Mouse (Mus musculus) gastrocnemius, postnatal 36 days (tissue): ENCODE measurements around the gene Slc38a8. TPM values are rescaled to one million over a fixed set of nuclear protein-coding genes. Genes with fewer than 3 reads are reported as not detected.

Experiments
- DNase-seq, 2 experiments: peaks; one replicate each; pipeline ENCODE4 v3.0.0; 2022
- intact Hi-C: fragments of 180-260 bp; cut with DNase I; formaldehyde crosslinking; loops from one replicate; pipeline ENCODE4 v1.15.1; 2025
- total RNA-seq, 2 experiments: library from RNA; stranded (reverse); gene quantifications; 2 replicates each; pipeline ENCODE4 v1.2.3; 2021

The Slc38a8 gene
- total RNA-seq, 2 experiments from 2014 or later = not detected

DNA sequence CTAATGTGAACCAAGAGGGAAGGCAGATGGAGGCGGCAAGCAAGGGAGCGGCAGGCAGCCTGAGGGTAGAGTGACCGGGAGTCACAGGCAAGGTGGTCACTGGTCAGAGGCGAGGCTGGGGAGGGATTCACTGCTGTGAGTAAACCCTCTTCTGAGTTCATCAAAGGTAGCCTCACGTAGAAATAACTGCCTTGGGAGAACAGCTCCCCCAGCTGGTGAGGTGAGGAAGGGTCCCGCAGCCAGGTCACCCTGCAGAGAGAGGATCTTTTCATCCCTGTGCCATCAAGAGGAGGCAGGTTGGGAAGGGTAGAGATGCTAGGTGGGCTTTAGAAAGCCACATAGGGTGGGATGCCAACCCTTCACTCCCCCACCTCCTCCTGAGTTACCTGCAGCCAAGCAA lies 4.7 kb downstream of the Slc38a8 start:
- intact Hi-C loops = loop anchor here (1.0 to 2.0 kb wide), 2 partner anchors 51 to 84 kb away; partner anchors contain the start of gene Necab2
- DNase-seq = peak in 1 of 2 experiments; percentile 33

- intact Hi-C loops = no loop called here
- DNase-seq = no peak
Measured at GRCm38 (mm10) chr8:119487093-119487492, 14.4 kb downstream of the Slc38a8 start.

DNA sequence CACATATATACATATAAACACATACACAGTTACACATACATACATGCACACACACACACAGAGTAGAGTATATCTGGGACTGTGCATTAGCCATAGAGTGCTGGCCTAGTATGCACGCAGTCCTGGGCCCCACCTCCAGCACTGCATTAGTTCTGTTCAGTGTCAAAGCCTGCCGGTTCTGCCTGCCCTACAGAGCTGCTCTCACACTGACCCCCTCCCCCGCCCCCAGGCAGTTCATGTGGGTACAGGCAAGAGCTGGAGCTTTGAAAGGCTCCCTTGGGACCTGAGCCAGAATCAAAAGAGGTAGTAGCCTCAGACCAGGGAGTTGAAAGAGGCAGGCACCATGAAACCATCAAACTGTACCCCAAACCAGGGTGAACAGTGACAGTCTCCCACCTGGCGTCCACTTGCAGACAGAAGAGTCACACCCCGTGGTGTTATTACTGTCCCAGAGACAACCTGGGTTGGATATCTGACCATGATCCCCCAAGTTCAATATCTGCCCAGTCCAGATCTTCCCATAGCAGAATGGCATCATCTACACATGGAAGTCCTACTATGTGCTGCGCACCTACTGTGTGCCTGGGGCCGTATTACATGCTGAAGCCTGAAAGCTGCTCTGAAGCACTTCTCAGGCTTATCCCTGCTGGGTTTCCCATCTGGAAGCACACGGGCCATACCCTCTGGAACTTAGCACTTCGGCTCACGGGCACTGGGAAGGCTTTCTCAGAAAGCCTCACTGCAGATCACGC lies 17.2 kb downstream of the Slc38a8 start:
- intact Hi-C loops = no loop called here
- no peak for DNase-seq

- no peak for DNase-seq
- intact Hi-C loops = no loop called here
Measured at GRCm38 (mm10) chr8:119478684-119479083, 22.8 kb downstream of the Slc38a8 start.

GRCm38 (mm10) chr8:119468091-119468490 lies 33.4 kb downstream of the Slc38a8 start:
- no peak for DNase-seq
- intact Hi-C loops = no loop called here

DNA sequence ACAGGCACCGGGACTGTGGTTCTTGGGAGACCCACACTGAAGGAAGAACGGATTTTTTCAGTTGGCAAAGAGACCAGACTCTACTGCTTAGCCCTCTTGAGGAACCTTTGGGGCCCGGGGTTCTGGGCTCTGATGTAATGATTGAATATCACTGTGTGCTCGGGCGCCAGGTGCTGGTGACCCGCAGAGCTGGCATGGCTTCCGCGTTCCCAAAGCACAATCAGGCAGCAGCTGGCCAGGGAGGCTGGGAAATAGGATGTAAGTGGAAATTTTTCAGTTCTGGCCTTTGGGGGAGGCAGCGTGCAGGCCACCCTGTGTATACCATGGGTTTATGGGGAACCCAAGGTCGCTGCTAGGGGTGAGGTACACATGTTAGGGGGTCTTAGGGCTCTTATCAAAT lies 34.7 kb downstream of the Slc38a8 start:
- intact Hi-C loops = no loop called here

GRCm38 (mm10) chr8:119466105-119466504 lies 35.4 kb downstream of the Slc38a8 start:
- intact Hi-C loops = no loop called here
- DNase-seq = no peak

More for the DNA sequence above, 34.7 kb downstream of the Slc38a8 start:
- DNase-seq = no peak

GRCm38 (mm10) chr8:119463709-119464108 lies 37.8 kb downstream of the Slc38a8 start:
- no peak for DNase-seq
- intact Hi-C loops = no loop called here

- intact Hi-C loops = no loop called here
- no peak for DNase-seq
Measured at GRCm38 (mm10) chr8:119461356-119461755, 40.1 kb downstream of the Slc38a8 start.

DNA sequence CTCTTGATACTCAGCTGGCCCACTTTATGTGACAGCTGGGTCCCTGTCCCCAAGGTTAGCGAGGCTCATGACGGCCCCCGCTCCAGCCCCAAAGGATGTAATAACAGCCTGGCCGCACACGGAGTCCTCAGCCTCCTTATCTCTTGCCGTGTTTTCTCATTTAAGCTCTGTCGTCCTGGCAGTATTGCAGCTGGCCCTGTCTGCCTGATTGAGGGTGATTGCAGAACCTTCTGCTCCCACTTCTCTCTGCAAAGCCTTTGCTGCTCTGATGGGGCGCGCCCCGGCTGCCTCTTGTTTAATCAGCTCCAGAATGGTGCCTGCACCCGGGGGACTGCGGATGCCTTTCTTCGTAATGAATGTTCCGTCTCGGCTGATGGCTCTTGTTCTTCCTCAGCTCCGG lies 41.8 kb downstream of the Slc38a8 start:
- intact Hi-C loops = no loop called here
- DNase-seq = no peak

GRCm38 (mm10) chr8:119456045-119456444 lies 45.5 kb downstream of the Slc38a8 start:
- DNase-seq = peak in 1 of 2 experiments; percentile 20
- intact Hi-C loops = no loop called here

DNA sequence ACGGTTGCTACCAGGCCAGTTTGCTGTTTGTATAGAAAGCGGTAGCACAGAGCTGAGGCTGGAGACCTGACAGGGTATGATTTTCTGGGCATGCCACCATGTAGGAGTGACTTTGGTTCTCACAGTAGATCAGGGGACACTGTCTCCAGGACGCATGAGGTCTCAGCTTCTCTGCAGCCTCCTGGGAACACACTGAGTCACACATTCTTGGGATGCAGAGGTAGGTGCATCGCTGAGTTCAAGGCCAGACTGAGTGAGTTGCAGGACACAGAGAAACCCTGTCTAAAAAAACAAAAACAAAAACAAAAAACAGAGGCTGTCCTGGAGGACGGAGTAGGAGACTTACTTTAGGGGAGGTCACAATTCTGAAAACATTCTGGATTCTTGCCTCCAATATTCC lies 48.6 kb downstream of the Slc38a8 start:
- intact Hi-C loops = no loop called here
- no peak for DNase-seq

DNA sequence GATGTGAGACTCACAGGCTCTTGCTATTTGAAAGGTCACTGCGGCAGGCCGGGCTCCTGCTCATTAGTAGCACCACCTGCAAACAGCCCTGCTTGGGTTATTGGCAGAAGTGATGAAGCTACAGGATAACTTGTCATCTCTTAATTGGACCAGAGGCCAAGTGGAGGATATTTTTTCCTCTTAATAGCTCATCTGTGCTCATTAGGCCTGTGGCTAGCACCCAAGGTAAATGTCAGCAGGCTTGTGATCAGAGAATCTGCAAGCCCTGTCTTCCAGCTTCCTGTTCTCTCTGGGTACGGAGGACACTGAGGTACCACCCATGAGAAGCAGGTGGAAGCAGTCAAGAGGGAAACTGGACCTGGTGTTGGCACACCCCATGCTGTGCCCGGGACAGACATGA lies 50.4 kb downstream of the Slc38a8 start:
- no peak for DNase-seq
- intact Hi-C loops = no loop called here

DNA sequence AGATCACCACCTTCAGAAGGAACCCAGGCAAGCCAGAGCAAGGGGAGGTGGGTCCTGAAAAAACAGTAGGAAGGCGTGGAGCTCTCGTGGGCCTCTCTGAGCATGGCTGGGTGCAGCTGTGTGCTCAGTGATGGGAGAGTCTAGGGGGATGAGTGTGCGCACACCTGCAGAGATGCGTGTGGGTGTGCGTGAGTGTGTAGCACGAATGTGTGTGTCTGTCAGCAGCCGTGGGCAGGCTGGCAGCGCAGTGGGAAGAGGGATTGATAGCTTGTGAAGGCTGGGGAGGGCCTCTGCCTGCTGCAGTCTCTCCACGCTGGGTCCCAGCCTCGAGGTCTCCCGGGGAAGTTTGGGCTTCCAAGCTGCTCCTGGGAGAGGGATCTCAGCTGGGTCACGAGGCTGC lies 51.9 kb downstream of the Slc38a8 start:
- intact Hi-C loops = loop anchor here (2.0 to 5.0 kb wide), 3 partner anchors 37 to 228 kb away; no protein-coding TSS in a partner anchor
- DNase-seq = no peak

DNA sequence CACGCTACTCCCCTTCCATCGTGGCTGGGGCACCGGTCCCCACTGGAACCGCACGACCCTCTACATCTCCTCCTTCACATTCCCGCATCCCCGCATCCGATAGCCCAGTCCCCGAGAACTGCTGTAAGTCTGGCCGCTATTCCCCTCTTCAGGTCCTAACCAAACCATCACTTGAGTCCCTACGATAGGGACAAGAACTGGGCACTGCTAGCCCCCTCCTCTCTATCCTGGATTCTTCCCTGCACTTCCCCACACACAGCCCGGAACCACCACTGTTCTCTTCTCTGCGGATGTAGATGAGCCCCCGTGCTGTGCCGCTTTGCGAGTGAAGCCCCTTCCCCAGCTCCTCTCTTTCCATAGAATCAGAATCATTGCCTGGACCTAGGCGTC lies 53.7 kb downstream of the Slc38a8 start:
- no peak for DNase-seq
- intact Hi-C loops = loop anchor here (2.0 to 5.0 kb wide), 3 partner anchors 35 to 230 kb away; no protein-coding TSS in a partner anchor

DNA sequence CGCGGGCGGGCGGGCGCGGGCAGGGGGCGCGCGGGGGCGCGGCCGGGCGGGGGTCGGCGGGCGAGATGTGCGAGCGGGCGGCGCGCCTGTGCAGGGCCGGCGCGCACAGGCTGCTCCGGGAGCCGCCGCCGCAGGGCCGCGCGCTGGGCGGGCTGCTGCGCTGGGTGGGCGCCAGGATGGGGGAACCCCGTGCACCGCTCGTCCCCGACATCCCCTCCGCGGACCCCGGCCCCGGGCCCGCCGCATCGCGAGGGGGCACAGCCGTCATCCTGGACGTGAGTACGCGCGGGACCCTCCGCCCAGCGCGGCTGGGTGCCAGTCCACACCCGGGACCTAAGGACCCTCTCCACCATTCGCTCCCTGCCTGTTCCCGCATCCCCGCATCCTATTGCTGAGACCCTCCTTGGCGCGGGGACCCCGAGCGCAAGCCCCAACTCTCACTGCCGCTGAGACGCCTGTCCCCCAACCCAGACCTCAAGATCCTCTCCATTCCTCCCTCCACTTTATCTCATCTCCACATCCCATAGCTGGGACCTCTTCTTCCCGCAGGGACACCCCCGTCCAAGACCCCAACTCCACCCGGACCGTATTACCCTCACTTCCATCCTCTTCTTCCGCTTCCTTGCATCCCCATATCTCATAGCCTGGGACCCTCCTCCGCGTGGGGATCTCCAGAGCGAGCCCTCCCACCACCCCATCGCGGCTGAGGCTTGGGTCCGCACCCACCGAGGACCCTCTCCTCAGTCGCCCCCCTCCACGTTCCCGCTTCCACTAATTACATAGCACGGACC lies 54.3 kb downstream of the Slc38a8 start:
- intact Hi-C loops = loop anchor here (1.0 to 5.0 kb wide), 3 partner anchors 50 to 230 kb away; no protein-coding TSS in a partner anchor
- DNase-seq = no peak

DNA sequence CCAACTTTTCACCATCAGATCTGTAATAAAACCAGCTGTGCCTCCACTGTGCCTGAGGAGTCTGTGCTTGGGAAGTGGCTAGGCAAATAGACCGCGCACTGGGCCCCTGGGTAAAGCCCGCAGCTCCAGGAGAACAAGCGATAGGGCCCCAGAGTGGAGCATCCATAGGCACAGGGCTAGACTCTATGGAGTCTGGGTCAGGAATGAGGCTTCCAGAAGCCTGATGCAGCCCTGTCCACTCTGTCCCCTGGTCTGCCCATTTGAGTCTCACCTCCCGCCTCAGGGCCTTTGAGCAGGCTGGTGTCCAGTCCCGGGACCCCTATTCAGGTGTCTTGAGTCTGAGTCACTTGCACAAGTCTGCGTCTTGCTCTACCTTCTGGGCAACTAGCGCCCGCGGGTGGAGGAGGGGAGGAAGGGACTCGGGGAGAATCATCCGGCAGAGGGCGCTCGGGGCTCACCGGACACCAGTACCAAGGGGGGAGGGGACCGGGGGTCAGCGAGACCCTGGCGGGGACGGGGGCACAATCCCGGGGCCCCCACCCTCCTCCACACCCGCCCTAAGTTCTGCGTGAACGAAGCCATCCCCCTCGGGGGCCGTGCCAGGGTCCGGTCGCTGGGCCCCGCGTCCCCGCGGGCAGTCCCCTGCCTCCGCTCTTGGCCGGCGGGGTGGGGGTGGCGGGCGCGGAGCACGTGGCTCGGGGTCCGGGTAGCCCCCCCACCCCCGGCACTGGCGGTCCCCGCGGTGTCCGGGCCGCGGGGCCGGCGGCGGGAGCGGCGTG lies 55.1 kb downstream of the Slc38a8 start, which contains the start of gene Necab2:
TSS of gene Necab2 (plus strand) at position 509 of the 779 bp plus-strand sequence.
- intact Hi-C loops = loop anchor here (1.0 to 5.0 kb wide), 3 partner anchors 51 to 231 kb away; no protein-coding TSS in a partner anchor
- peak; percentile 73 to 76 for DNase-seq

DNA sequence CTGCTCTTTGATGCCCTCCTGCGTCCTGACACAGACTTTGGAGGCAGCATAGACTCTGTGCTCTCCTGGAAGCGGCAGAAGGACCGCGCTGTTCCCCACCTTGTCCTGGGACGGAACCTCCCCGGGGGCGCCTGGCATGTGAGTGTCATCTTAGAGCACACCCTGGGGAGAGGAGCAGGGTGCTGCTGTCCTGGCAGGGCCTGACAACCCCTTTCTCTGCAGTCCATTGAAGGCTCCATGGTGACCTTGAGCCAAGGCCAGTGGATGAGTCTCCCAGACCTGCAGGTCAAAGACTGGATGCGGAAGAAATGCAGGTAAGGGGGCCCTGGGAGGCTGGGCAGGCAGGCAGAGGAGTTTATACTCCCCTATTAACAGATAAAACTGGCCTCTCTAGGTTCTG lies 58.5 kb downstream of the Slc38a8 start:
- intact Hi-C loops = no loop called here
- DNase-seq = no peak

- DNase-seq = no peak
- intact Hi-C loops = no loop called here
Measured at GRCm38 (mm10) chr8:119442013-119442412, 59.5 kb downstream of the Slc38a8 start.

DNA sequence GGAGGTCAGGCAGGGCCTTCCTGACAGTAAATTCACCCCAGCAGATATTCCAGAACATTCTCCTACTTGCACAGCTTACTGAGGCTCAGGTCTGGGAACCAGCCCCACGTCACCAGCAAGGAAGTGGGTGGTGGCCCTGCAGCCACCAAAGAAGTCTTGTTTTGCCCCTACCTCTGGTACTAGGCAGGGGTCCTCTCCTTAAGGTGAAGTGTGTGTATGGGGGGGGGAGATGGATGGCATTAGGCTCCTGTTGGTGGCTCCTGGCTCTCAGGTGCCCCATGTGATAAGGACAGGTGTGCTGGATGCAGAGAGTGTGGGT lies 60.6 kb downstream of the Slc38a8 start:
- no peak for DNase-seq
- intact Hi-C loops = no loop called here
